ENCODE assay signal across 18 mouse cellular contexts in the genomic region with DNA sequence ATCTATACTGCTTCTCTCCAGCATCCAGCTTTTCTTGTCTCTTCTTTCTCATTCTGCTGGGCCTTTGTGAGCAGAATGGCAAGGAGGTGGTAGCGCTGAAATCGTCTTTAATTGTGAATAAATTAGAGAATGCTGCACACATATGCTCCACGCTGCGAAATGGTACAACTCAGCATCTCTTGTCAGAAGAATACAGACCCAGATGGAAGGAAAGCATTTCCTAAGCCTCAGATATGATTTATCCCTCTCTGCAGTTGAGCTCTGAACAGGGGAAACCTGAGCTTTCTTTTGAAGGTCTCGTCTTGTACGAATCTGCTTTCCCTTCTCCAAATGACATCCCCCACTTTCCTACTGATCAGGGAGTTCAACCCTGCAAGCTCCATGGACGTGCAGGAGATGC. TPM values are rescaled to one million over a fixed set of nuclear protein-coding genes. Genes with fewer than 3 reads are reported as not detected.
DNase-seq lines count a peak whose midpoint lies in the region; ATAC-seq lines count a peak whose summit lies in the region.
"Had no signal": no experiment of that assay in that cellular context is flagged by ENCODE, and none has a peak within 500 bp of the region (broad histone marks: within the 10 kb centered on the region; RNA-seq: fewer than 3 reads in every experiment).

No protein-coding gene starts in this region.

- 0 out of 2 replicates have a peak, but pooled peaks have one; percentile 39 for ATAC-seq in forebrain, embryonic 12.5 days (ENCODE audit: low FRiP score)
- peak; percentile 73; the same call in 1 of the 2 replicates for ATAC-seq in forebrain, embryonic 14.5 days
- ATAC-seq in midbrain, embryonic 16.5 days: peak; percentile 27; the same call in 1 of the 2 replicates
- ATAC-seq: intestine, embryonic 16.5 days had no signal

- no peak overlapping the region for H3K4me2 ChIP-seq in forebrain, embryonic 12.5 days
- no peak overlapping the region for H3K4me2 ChIP-seq in forebrain, embryonic 14.5 days (ENCODE audit: low read length)
- H3K4me2 ChIP-seq in midbrain, embryonic 16.5 days (ENCODE audit: low read length): no peak overlapping the region
- H3K4me2 ChIP-seq: heart, embryonic 12.5 days had no signal

- no peaks in the 10 kb centered on the region for H3K9me3 ChIP-seq in forebrain, embryonic 12.5 days
- H3K9me3 ChIP-seq in forebrain, embryonic 10.5 days: peaks cover 3% of the 10 kb centered on the region; the same call in 1 of the 2 replicates
- no peaks in the 10 kb centered on the region for H3K9me3 ChIP-seq in forebrain, embryonic 14.5 days (replicated peaks; ENCODE audit: control insufficient read depth, low read length)
- H3K9me3 ChIP-seq in midbrain, embryonic 16.5 days (replicated peaks; ENCODE audit: control insufficient read depth, low read length, poor library complexity, severe bottlenecking): no peaks in the 10 kb centered on the region
- H3K9me3 ChIP-seq: heart, embryonic 12.5 days had no signal

- peaks cover 6% of the 10 kb centered on the region for H3K4me1 ChIP-seq in forebrain, embryonic 12.5 days
- H3K4me1 ChIP-seq in forebrain, embryonic 10.5 days: no peaks in the 10 kb centered on the region
- H3K4me1 ChIP-seq in forebrain, embryonic 14.5 days (ENCODE audit: control insufficient read depth, insufficient read depth, low read length): peaks cover 7% of the 10 kb centered on the region
- H3K4me1 ChIP-seq in midbrain, embryonic 16.5 days (ENCODE audit: control insufficient read depth, insufficient read depth, low read length): peaks cover 7% of the 10 kb centered on the region; the same call in 1 of the 2 replicates

- H3K36me3 ChIP-seq in forebrain, embryonic 12.5 days (replicated peaks): no peaks in the 10 kb centered on the region
- H3K36me3 ChIP-seq in forebrain, embryonic 10.5 days (replicated peaks): no peaks in the 10 kb centered on the region
- H3K36me3 ChIP-seq in forebrain, embryonic 14.5 days (ENCODE audit: control insufficient read depth, insufficient read depth, low read length): no peaks in the 10 kb centered on the region
- no peaks in the 10 kb centered on the region for H3K36me3 ChIP-seq in midbrain, embryonic 16.5 days (ENCODE audit: control insufficient read depth, insufficient read depth, low read length)
- H3K36me3 ChIP-seq: heart, embryonic 12.5 days had no signal

- no peaks in the 10 kb centered on the region for H3K27me3 ChIP-seq in forebrain, embryonic 12.5 days
- no peaks in the 10 kb centered on the region for H3K27me3 ChIP-seq in forebrain, embryonic 10.5 days (ENCODE audit: poor library complexity, severe bottlenecking)
- no peaks in the 10 kb centered on the region for H3K27me3 ChIP-seq in forebrain, embryonic 14.5 days (replicated peaks; ENCODE audit: control insufficient read depth, insufficient read depth, low read length)
- no peaks in the 10 kb centered on the region for H3K27me3 ChIP-seq in midbrain, embryonic 16.5 days (ENCODE audit: control insufficient read depth, insufficient read depth, low read depth, low read length)
- H3K27me3 ChIP-seq: heart, embryonic 12.5 days had no signal

- no peak overlapping the region for H3K27ac ChIP-seq in forebrain, embryonic 12.5 days
- no peak overlapping the region for H3K27ac ChIP-seq in forebrain, embryonic 10.5 days
- H3K27ac ChIP-seq in forebrain, embryonic 14.5 days (ENCODE audit: low read depth, low read length): peak overlapping the region; percentile 69
- peak overlapping the region; percentile 18; the same call in 1 of the 2 replicates for H3K27ac ChIP-seq in midbrain, embryonic 16.5 days (ENCODE audit: low read length)
- H3K27ac ChIP-seq: kidney, postnatal 0 days; stomach, postnatal 0 days had no signal

- no peak for DNase-seq in forebrain, embryonic 10.5 days (ENCODE audit: extremely low spot score, low spot score)
- DNase-seq in layer of hippocampus, adult 9-11 months: peak; percentile 45
- no peak for DNase-seq in layer of hippocampus, adult 8-10 months (ENCODE audit: low spot score in 2 of 2)
- DNase-seq in forebrain, embryonic 14.5 days (ENCODE audit: low spot score): peak; percentile 69
- no peak for DNase-seq in kidney, postnatal 36 days
- DNase-seq in heart, postnatal 4 days: no peak
- DNase-seq: cerebellum, postnatal 14 days; liver; lung, adult 18-20 months; right cerebral cortex, postnatal 25 days; thymus, postnatal 4 days had no signal

- 65% methylated on average over 7 of the region's 7 CpGs for WGBS in forebrain, embryonic 12.5 days
- WGBS in forebrain, embryonic 10.5 days: 85% methylated on average over 7 of the region's 7 CpGs
- 44% methylated on average over 7 of the region's 7 CpGs for WGBS in forebrain, embryonic 14.5 days
- WGBS in midbrain, embryonic 16.5 days: 58% methylated on average over 7 of the region's 7 CpGs

- no peak overlapping the region for H3K4me3 ChIP-seq in forebrain, embryonic 12.5 days (replicated peaks)
- H3K4me3 ChIP-seq in forebrain, embryonic 10.5 days: no peak overlapping the region
- no peak overlapping the region for H3K4me3 ChIP-seq in forebrain, embryonic 14.5 days (ENCODE audit: low read depth, low read length)
- no peak overlapping the region for H3K4me3 ChIP-seq in midbrain, embryonic 16.5 days (ENCODE audit: low read depth, low read length)
- H3K4me3 ChIP-seq: heart, embryonic 12.5 days had no signal

- no peak overlapping the region for H3K9ac ChIP-seq in forebrain, embryonic 12.5 days
- H3K9ac ChIP-seq in forebrain, embryonic 14.5 days (ENCODE audit: low read length): no peak overlapping the region; the same call in 1 of the 2 replicates
- no peak overlapping the region for H3K9ac ChIP-seq in midbrain, embryonic 16.5 days (ENCODE audit: low read depth, low read length)
- H3K9ac ChIP-seq: heart, embryonic 12.5 days had no signal

RNA-seq across cellular contexts. Expression of a gene that starts 48.4 kb away (rescaled TPM):
- 29.8 and 30.9 TPM in 2 replicates for polyA plus RNA-seq in forebrain, embryonic 12.5 days (2016; fragmentation: Nextera tagmentation; extraction: Ambion mirVana)
- polyA plus RNA-seq in forebrain, embryonic 10.5 days (2016; fragmentation: Nextera tagmentation; extraction: Ambion mirVana): 7.3 and 9.8 TPM in 2 replicates
- 100 to 1,000 TPM; 227 to 270 (median 252) TPM for total RNA-seq in layer of hippocampus, adult 8-10 months (2022)
- 55.7 and 74.7 TPM in 2 replicates for polyA plus RNA-seq in forebrain, embryonic 14.5 days (2014; fragmentation: Nextera tagmentation; extraction: Ambion mirVana)
- polyA plus RNA-seq in midbrain, embryonic 16.5 days (2015; fragmentation: Nextera tagmentation; extraction: Ambion mirVana): 57.3 and 58.7 TPM in 2 replicates
- total RNA-seq in heart, postnatal 4 days (2021): 1 to 10 TPM; 6.3 to 6.8 TPM
- total RNA-seq: megakaryocyte-erythroid progenitor cell, adult 5-6 weeks had no signal

Comparison
In these comparisons a context has a peak if more than half of its experiments do, and no peak if none do; other contexts are left out.
1. H3K27ac ChIP-seq: peak in forebrain, embryonic 14.5 days (single experiment) and midbrain, embryonic 16.5 days (single experiment); none in forebrain, embryonic 12.5 days (single experiment) and forebrain, embryonic 10.5 days (single experiment).
2. DNase-seq: peak in layer of hippocampus, adult 9-11 months (single experiment) and forebrain, embryonic 14.5 days (single experiment); none in forebrain, embryonic 10.5 days (single experiment), layer of hippocampus, adult 8-10 months (0 of 2), kidney, postnatal 36 days (0 of 2) and heart, postnatal 4 days (single experiment).
3. Peak in every context shown above with its lines, with median percentiles within 50 percentile points of each other: ATAC-seq.